Mouse (Mus musculus) liver, embryonic 13.5 days (tissue): ENCODE data around the gene Atp6v1g2. TPM values are rescaled to one million over a fixed set of nuclear protein-coding genes. Genes with fewer than 3 reads are reported as not detected.

Experiments
- ATAC-seq: fragments of 200-750 bp; cut with Nextera tagmentation; 2 replicates; pipeline ENCODE4 v1.8.0; 2017; ENCODE audit warnings: low read depth, mild to moderate bottlenecking, moderate number of reproducible peaks, moderate library complexity
- DNase-seq: peaks from one replicate; pipeline ENCODE4 v3.0.0; 2022
- H3K27ac ChIP-seq: fragments of 300-500 bp; sonication (generic); 2 replicates; pipeline ENCODE4 v1.5.1; 2015; ENCODE audit warnings: moderate library complexity, mild to moderate bottlenecking, inconsistent platforms
- H3K27me3 ChIP-seq: fragments of 300-500 bp; sonication (generic); 2 replicates; pipeline ENCODE4 v1.6.1; 2015; ENCODE audit warnings: mild to moderate bottlenecking, inconsistent platforms
- H3K36me3 ChIP-seq: fragments of 300-500 bp; sonication (generic); 2 replicates; pipeline ENCODE4 v1.6.1; 2015; ENCODE audit warnings: mild to moderate bottlenecking, inconsistent platforms
- H3K4me1 ChIP-seq: fragments of 300-500 bp; sonication (generic); replicated peaks from 2 replicates; pipeline ENCODE4 v1.6.1; 2015; ENCODE audit warnings: inconsistent platforms
- H3K4me2 ChIP-seq: fragments of 300-500 bp; sonication (generic); 2 replicates; pipeline ENCODE4 v1.6.1; 2015; ENCODE audit warnings: inconsistent platforms, mild to moderate bottlenecking, moderate library complexity
- H3K4me3 ChIP-seq: fragments of 300-500 bp; sonication (generic); replicated peaks from 2 replicates; pipeline ENCODE4 v1.5.1; 2015; ENCODE audit warnings: mild to moderate bottlenecking, inconsistent platforms
- H3K9ac ChIP-seq: fragments of 300-500 bp; sonication (generic); 2 replicates; pipeline ENCODE4 v1.6.1; 2015; ENCODE audit warnings: mild to moderate bottlenecking, inconsistent platforms
- H3K9me3 ChIP-seq: fragments of 300-500 bp; sonication (generic); replicated peaks from 2 replicates; pipeline ENCODE4 v1.6.1; 2016; ENCODE audit warnings: inconsistent platforms
- WGBS: fragments of 180-500 bp; shearing (Covaris S2); methylation state at CpG from one replicate; pipeline ENCODE4 v1.1.7; 2015; ENCODE audit not compliant: insufficient replicate concordance; 5-methylcytosine and 5-hydroxymethylcytosine counted together
- polyA plus RNA-seq: library from polyadenylated mRNA; unstranded; fragments of >200 nt; fragmentation: Nextera tagmentation; extraction: Ambion mirVana; gene quantifications from 2 replicates; pipeline ENCODE4 v1.2.1, GENCODE M21; 2015

Atp6v1g2 gene
- polyA plus RNA-seq, 1 experiment from 2014 or later = 0.76 TPM

DNA sequence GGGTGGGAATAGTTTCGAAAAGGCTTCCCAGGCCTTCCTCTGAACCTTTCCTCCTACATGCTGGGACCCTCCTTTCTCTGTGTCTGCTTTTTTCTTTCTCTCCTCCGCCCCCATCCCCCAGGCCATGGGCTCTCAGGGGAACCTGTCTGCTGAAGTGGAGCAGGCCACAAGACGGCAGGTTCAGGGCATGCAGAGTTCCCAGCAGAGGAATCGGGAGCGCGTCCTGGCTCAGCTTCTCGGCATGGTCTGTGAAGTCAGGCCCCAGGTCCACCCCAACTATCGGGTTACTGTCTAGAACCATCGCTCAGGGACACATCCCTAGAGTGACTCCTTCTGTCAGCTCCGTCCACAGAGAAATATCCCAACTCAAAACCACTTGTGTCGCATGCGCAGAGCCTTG is 4.0 kb downstream of the Atp6v1g2 start:
- H3K4me3 ChIP-seq = no peak overlapping the region
- H3K9ac ChIP-seq = 0 out of 2 replicates have a peak overlapping the region, but pooled peaks have one; percentile 4
- H3K36me3 ChIP-seq = peaks cover 6% of the 10 kb centered on the region; the same call in 1 of the 2 replicates
- H3K9me3 ChIP-seq = no peaks in the 10 kb centered on the region
- no peak overlapping the region for H3K4me2 ChIP-seq
- whole genome bisulfite sequencing = 89% methylated on average over 12 of the region's 12 CpGs
- ATAC-seq (no peak), DNase-seq (no peak)
- H3K4me1 ChIP-seq = peaks cover 51% of the 10 kb centered on the region
- H3K27ac ChIP-seq = no peak overlapping the region
- no peaks in the 10 kb centered on the region for H3K27me3 ChIP-seq

DNA sequence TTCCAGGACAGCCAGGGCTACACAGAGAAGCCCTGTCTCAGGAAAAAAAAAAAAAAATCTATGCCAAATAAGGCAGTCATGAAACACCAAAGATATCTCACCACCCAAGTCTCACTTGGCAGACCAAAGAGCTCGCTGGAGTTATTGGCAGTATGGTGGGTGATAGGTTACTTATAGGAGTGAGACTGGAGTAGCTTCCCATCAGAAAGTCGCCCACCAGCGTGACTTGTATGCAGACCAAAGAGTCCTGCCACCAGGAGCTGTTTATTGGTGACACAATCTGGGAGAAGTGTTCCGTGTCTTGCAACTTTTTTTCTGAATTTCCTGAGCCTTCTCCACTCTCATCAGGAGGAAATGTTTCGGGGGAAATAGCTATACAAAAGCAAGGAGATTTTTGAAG is 6.2 kb downstream of the Atp6v1g2 start:
- no peak overlapping the region for H3K4me2 ChIP-seq
- peaks cover 49% of the 10 kb centered on the region for H3K4me1 ChIP-seq
- no peak for DNase-seq
- no peak overlapping the region for H3K9ac ChIP-seq
- WGBS = 56% methylated on average over 5 of the region's 5 CpGs
- H3K36me3 ChIP-seq = peaks cover 19% of the 10 kb centered on the region
- no peaks in the 10 kb centered on the region for H3K9me3 ChIP-seq
- H3K27me3 ChIP-seq = no peaks in the 10 kb centered on the region
- H3K4me3 ChIP-seq = no peak overlapping the region
- peak overlapping the region; percentile 95 for H3K27ac ChIP-seq
- no peak for ATAC-seq

DNA sequence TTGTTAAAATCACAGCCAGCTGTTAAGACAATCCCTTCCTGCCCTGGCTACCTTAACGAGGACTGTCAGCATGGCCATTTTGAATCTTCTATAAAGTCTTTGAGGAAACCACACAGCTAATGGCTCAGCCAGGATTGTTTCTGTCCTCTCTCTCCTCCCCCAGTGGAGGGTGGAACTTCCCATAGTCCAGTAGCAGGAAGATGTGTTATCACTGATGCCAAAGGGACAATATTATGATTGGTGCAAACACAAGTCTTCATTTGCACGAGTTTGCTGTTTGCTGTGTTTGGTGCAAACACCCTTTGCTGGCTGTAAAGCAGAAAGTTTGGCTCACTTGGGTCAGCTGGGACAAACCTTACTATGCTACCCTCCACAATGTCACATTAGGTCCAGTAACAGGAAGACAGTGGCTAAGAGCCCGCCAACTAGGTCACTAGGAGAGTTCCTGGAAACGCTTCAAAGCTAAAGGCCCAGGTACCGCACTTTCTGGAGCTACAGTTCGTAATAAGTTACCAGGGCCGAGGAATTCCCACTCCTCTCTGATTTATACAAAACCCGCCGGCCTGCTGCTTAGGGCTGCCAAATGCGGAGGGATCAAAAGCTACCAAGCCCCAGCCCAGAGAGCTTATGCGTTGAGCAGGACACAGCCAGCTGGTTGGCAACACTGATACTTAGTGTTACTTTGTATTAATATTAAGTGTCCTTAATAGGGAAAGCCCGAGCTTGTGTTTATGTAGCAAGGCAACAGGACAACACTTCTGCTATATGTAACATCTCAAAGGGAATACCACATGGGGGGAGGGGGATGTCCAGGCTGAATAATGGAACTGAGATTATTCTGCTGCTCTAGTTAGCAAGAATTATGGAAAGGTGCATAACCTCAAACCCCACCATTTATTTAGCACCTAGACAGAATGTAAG is 7.2 kb downstream of the Atp6v1g2 start:
- Histone ChIP-seq H3K9ac (peak overlapping the region; percentile 97), H3K9me3 (no peaks in the 10 kb centered on the region), H3K27me3 (no peaks in the 10 kb centered on the region), H3K36me3 (peaks cover 28% of the 10 kb centered on the region), H3K27ac (peak overlapping the region; percentile 95), H3K4me1 (peaks cover 52% of the 10 kb centered on the region), H3K4me3 (peak overlapping the region; percentile 92), H3K4me2 (peak overlapping the region; percentile 97)
- 34% methylated on average over 12 of the region's 12 CpGs for whole genome bisulfite sequencing
- ATAC-seq (no peak), DNase-seq (no peak)

DNA sequence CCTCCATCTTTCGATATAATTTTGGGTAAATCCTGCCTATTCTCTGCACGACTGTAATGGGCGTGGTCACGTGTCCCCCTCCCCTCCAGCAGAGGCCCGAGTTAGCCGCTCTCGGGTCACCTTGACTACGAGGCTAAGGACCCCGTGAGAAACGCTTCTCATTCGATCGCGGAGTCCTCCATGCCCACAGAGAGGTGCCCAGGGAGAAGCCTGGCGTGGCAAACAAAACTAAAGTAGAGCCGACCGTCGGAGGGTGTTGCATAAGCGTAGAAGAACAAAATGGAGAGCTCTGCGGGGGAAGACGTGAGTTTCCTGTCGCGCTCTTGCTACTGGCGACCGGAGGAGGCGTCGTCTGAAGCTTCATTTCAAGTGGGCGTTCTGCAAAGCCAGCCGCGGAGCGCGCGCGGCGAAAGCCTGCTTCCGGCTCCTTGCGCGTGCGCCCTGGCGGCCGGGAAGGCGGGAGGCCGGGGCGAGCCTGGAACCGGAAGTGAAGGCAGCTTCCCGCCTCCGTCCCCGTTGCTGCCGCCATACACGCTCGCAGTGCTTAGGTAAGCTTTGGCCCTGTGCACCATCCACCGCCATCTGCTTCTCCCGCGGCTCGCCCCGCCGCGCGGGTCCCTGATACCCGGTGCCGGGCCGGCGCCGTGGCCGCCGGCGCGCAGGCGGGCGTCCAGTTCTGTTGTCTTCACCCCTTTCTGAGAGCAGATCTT is 8.0 kb downstream of the Atp6v1g2 start, which contains the start of gene Ddx39b:
Gene Ddx39b (plus strand): TSS at position 442 of the 710 bp plus-strand sequence.
- peaks cover 60% of the 10 kb centered on the region for H3K4me1 ChIP-seq
- under 1% methylated on average over 69 of the region's 69 CpGs for WGBS
- peaks cover 36% of the 10 kb centered on the region for H3K36me3 ChIP-seq
- no peaks in the 10 kb centered on the region for H3K27me3 ChIP-seq
- H3K9me3 ChIP-seq = no peaks in the 10 kb centered on the region
- peak within 1 kb of the TSS; percentile 97 for H3K9ac ChIP-seq
- DNase-seq (peak; percentile 93), ATAC-seq (peak; percentile 83)
- peak within 1 kb of the TSS; percentile 92 for H3K4me3 ChIP-seq
- H3K27ac ChIP-seq = peak within 1 kb of the TSS; percentile 95
- peak within 1 kb of the TSS; percentile 97 for H3K4me2 ChIP-seq

DNA sequence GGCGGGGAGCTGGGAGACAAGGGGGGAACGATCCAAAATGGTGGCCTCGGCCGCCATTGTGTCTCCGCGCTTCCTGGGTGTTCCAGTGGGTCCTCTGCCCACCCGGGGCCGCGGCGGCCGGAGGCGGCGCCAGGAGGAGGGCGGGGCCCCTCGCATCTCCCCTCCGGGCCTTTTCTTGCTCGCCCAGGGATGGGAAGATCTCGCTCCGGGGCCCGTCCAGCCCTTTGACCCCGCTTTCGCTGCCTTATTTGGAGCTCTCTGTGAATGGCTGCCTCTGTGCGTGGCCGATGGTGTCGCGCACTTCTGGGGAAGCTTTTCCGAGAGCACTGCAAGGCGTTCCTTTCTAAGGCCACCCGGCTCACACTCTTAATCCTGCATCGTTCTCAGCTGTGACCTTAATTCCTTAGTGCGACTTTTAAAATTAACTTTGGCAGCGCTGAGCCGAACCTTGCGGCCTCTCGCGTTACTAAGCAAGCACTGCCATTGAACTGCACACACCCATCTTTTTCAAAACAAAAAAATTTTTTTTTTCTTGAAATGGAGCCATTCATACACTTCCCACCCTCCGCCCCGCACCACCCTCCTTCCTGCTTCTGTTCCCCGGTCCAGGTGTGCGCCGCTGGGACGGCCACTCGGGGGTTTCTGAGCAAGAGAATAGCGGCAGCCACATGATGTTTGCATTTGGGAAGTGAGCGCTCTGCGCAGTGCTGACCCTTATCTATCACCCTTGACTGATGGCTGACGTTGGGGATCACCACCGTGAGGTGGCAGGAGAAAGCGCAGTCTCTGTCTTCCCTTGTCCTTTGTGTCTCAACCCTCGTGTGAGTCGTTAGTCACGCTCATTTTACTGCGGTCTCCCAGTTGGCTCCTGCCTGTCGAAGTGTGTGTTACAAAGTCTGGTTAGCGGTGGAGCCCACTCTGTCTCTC is 8.8 kb downstream of the Atp6v1g2 start:
- WGBS = under 1% methylated on average over 55 of the region's 55 CpGs
- peak overlapping the region; percentile 92 for H3K4me3 ChIP-seq

DNA sequence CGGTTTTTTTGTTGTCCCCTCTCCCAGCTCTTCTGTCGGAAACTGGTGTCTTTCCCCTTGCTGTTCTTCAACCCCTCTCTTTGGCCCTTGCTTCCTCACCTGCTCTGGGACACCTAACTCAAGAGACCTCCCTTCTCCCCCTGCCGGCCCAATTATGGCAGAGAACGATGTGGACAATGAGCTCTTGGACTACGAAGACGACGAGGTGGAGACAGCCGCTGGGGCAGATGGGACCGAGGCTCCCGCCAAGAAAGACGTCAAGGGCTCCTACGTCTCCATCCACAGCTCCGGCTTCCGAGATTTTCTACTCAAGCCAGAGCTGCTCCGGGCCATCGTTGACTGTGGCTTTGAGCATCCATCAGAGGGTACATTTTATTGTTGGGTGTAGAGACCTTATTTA is 9.6 kb downstream of the Atp6v1g2 start:
- H3K9me3 ChIP-seq = no peaks in the 10 kb centered on the region
- H3K4me1 ChIP-seq = peaks cover 62% of the 10 kb centered on the region
- peak overlapping the region; percentile 97 for H3K4me2 ChIP-seq
- H3K4me3 ChIP-seq = peak overlapping the region; percentile 92
- peaks cover 53% of the 10 kb centered on the region for H3K36me3 ChIP-seq
- DNase-seq = no peak
- H3K27me3 ChIP-seq = no peaks in the 10 kb centered on the region
- peak overlapping the region; percentile 95 for H3K27ac ChIP-seq
- ATAC-seq = no peak
- WGBS = 8% methylated on average over 16 of the region's 16 CpGs
- H3K9ac ChIP-seq = peak overlapping the region; percentile 97

More for the DNA sequence above, 8.8 kb downstream of the Atp6v1g2 start:
- Histone ChIP-seq H3K4me2 (peak overlapping the region; percentile 97), H3K9me3 (no peaks in the 10 kb centered on the region), H3K27ac (peak overlapping the region; percentile 95), H3K27me3 (no peaks in the 10 kb centered on the region), H3K9ac (peak overlapping the region; percentile 97), H3K36me3 (peaks cover 45% of the 10 kb centered on the region), H3K4me1 (peaks cover 62% of the 10 kb centered on the region)
- no peak for DNase-seq
- ATAC-seq = peak; percentile 55

DNA sequence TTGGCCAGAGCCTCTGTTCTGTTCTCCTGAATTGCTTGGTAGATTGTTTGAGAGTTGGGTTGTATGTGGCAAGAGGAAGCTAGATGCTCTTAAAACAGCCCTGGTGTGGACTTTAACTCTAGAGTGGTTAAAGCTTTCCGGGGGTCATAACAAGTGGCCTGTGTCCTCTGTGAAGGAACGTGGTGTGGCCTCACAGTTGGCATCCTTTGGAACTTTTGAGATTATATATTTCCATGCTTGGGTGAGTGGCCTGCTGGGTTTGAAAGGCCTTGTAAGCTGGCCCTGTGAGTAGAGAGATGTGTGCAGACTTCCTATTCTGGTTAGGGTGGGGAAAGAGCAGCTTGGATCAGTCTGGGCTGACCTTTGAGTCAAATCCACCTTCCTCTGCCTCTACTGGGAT is 11.5 kb downstream of the Atp6v1g2 start:
- 74% methylated on average over 2 of the region's 2 CpGs for WGBS
- no peaks in the 10 kb centered on the region for H3K9me3 ChIP-seq
- H3K4me1 ChIP-seq = peaks cover 60% of the 10 kb centered on the region
- DNase-seq (no peak), ATAC-seq (no peak)
- H3K27ac ChIP-seq = no peak overlapping the region
- H3K36me3 ChIP-seq = peaks cover 72% of the 10 kb centered on the region
- peak overlapping the region; percentile 92 for H3K4me3 ChIP-seq
- H3K9ac ChIP-seq = peak overlapping the region; percentile 97; the same call in 1 of the 2 replicates
- no peaks in the 10 kb centered on the region for H3K27me3 ChIP-seq
- H3K4me2 ChIP-seq = peak overlapping the region; percentile 97

DNA sequence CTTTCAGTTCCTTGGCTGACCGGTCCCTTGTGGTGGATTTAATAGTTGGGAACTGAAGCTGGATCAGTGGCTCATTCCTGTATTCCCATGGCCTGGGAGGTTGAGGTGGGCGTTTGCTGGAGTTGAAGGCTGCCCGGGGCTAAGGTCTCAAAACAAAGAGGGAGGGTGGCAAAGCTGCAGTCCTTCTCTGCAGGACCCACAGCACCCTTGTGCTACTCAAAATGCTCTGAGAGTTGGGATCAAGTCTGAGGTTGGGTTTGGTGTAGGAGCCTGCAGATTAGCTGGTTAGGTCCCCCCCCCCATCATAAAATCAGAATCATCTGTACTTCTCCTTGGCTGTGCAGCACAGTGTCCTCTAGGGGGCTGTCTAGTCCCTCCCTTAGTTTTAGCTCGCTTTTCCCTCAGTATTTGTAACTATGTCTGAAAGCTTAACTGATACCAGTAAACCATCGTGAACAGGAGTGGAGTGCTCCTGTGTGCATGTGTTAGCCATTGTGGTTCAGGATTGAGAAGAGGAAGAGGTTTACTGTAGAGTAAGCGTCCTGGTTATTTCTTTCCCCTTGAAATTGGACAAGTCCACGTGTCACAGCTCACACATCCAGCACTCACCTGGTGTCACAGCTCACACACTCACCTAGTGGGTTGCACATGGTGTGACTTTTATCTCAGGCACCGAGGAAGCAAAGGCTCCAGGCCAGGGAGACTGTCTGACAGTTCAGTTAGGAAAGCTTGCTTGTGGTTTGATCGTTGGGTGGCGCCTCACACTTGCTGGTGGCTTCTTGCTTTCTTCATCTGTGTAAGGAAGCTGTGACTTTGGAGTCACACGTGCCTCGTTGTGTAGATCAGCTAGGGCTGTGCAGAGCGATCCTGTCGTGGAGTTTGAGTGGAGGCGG is 12.5 kb downstream of the Atp6v1g2 start:
- peaks cover 82% of the 10 kb centered on the region for H3K36me3 ChIP-seq
- peak overlapping the region; percentile 12; the same call in 1 of the 2 replicates for H3K9ac ChIP-seq
- no peak for ATAC-seq
- H3K27me3 ChIP-seq = no peaks in the 10 kb centered on the region
- no peak overlapping the region for H3K27ac ChIP-seq
- peak overlapping the region; percentile 97 for H3K4me2 ChIP-seq
- peak overlapping the region; percentile 92; the same call in 1 of the 2 replicates for H3K4me3 ChIP-seq
- no peaks in the 10 kb centered on the region for H3K9me3 ChIP-seq
- DNase-seq = no peak
- H3K4me1 ChIP-seq = peaks cover 50% of the 10 kb centered on the region
- WGBS = 71% methylated on average over 15 of the region's 15 CpGs

DNA sequence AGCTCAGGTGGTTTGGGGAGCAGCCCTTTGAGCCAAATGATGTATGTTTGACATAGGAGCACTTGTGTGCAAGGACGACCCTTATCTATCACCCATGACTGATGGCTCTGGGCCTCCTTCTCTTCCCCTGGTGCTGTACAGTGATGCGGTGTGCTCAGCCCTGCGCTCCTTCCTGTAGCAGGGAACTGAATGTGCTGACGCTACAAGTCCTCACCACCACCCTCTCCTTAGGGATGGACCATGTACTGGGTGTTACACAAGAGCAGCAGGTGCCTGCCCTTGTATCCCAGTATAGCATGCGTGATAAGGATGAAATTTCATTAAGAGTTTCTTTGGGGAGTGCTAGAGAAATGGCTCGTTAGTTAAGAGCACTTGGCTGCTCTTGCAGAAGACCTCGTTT is 13.7 kb downstream of the Atp6v1g2 start:
- DNase-seq = no peak
- Histone ChIP-seq H3K9ac (no peak overlapping the region), H3K9me3 (no peaks in the 10 kb centered on the region)

DNA sequence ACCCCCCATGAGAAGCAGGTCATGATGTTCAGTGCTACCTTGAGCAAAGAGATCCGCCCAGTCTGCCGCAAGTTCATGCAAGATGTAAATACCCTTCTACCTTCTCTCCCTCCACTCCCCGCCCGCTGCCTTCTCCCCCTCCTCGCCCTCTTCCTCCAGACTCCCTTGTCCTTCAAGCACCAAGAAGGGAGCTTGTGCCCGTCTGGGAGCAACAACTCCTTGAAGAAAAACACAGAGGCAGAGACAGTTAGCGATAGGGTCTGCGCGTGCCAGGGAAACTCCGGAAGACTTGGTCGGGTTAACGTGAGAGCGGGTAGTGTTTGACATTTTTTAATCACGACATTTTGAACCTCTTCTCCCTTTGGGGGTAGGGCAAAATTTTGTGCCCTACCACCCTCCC is 15.5 kb downstream of the Atp6v1g2 start:
- H3K4me2 ChIP-seq = no peak overlapping the region
- H3K27ac ChIP-seq = no peak overlapping the region
- no peaks in the 10 kb centered on the region for H3K9me3 ChIP-seq
- DNase-seq (no peak), ATAC-seq (no peak)
- H3K36me3 ChIP-seq = peaks cover 99% of the 10 kb centered on the region
- H3K4me3 ChIP-seq = no peak overlapping the region
- H3K27me3 ChIP-seq = no peaks in the 10 kb centered on the region
- WGBS = 90% methylated on average over 14 of the region's 14 CpGs
- peaks cover 40% of the 10 kb centered on the region for H3K4me1 ChIP-seq
- no peak overlapping the region for H3K9ac ChIP-seq

More for the DNA sequence above, 13.7 kb downstream of the Atp6v1g2 start:
- peaks cover 48% of the 10 kb centered on the region for H3K4me1 ChIP-seq
- ATAC-seq = no peak
- H3K27me3 ChIP-seq = no peaks in the 10 kb centered on the region
- H3K36me3 ChIP-seq = peaks cover 92% of the 10 kb centered on the region
- WGBS = 79% methylated on average over 7 of the region's 7 CpGs
- H3K4me2 ChIP-seq = no peak overlapping the region
- H3K4me3 ChIP-seq = no peak overlapping the region
- no peak overlapping the region for H3K27ac ChIP-seq
